Mouse (Mus musculus) small intestine, adult 2 months (tissue): Measurements from ENCODE around the gene Gal3st1.

ENCODE experiments used
- CTCF ChIP-seq: fragments of 200-500 bp; IDR thresholded peaks from 2 replicates; pipeline ENCODE4 v1.5.1; 2012; ENCODE audit warnings: low read depth, mild to moderate bottlenecking, control low read depth, inconsistent platforms, low read length, moderate library complexity, mixed read lengths; ENCODE audit not compliant: insufficient replicate concordance, insufficient read length; ENCODE audit errors: extremely low read depth
- POLR2A ChIP-seq: fragments of 200-500 bp; IDR thresholded peaks from 2 replicates; pipeline ENCODE4 v1.6.1; 2012; ENCODE audit warnings: low read depth, mild to moderate bottlenecking, control low read depth, inconsistent platforms, low read length, moderate library complexity

DNA sequence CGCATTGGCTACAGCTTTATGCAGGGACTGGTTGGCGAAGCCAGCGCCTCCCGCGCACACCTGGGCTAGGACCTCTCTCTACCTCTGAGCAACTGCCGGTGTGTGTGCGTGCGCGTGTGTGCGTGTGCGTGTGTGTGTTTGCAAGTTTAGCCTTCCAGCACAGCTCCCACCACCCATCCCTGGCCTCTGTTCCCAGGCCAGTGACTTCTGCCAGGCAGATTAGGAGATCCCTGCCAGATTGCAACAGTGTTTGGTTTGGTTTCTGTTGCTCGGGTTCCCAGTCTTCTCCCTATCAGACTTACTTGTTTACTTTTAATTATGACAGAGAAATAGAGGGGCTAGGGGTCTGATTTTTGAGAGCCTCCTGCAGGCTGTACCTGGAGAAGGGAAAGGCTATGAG lies 48.5 kb downstream of the Gal3st1 start:
- no peak for TF ChIP-seq CTCF
- no peak for TF ChIP-seq POLR2A
